Mouse (Mus musculus): ENCODE measurements around the gene Ttc30a2. TPM values are rescaled to one million over a fixed set of nuclear protein-coding genes. Genes with fewer than 3 reads are reported as not detected.
"Not testable (repeated sequence)": the region's sequence is repeated elsewhere in the genome, so short reads cannot be mapped to it uniquely, and the experiment has no call there.

The Ttc30a2 gene
- polyA plus RNA-seq, 1 experiment from 2014 or later, result 1.6 TPM

DNA sequence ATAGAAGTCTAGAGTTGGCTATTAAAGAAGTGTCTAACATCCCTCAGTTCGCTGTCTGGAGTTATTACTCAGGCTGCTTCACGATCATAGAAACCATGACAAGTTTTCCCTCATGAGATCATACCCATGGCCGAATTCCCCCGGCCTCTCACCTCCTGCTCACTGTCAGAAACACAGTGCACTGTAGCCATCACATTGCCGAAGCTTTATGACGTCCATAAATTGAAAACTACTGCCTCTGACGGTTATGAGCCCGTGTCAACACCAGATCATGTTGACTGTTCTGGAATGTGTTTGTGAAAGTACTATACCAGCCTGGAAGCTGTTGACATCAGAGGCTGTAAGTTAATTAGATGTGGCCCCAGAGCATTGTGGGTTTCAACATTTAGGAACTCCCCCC is 27.3 kb downstream of the Ttc30a2 start:
- no peak overlapping the region for H3K27ac ChIP-seq
- WGBS, result 90% methylated on average over 8 of the region's 8 CpGs
- H3K4me2 ChIP-seq (replicated peaks), result no peak overlapping the region
- H3K4me3 ChIP-seq (replicated peaks), result no peak overlapping the region
- no peak for ATAC-seq
- H3K4me1 ChIP-seq (replicated peaks), result no peaks in the 10 kb centered on the region
- H3K27me3 ChIP-seq, result no peaks in the 10 kb centered on the region
- H3K9ac ChIP-seq (replicated peaks), result no peak overlapping the region
- H3K9me3 ChIP-seq, result no peaks in the 10 kb centered on the region
- H3K36me3 ChIP-seq, result no peaks in the 10 kb centered on the region

DNA sequence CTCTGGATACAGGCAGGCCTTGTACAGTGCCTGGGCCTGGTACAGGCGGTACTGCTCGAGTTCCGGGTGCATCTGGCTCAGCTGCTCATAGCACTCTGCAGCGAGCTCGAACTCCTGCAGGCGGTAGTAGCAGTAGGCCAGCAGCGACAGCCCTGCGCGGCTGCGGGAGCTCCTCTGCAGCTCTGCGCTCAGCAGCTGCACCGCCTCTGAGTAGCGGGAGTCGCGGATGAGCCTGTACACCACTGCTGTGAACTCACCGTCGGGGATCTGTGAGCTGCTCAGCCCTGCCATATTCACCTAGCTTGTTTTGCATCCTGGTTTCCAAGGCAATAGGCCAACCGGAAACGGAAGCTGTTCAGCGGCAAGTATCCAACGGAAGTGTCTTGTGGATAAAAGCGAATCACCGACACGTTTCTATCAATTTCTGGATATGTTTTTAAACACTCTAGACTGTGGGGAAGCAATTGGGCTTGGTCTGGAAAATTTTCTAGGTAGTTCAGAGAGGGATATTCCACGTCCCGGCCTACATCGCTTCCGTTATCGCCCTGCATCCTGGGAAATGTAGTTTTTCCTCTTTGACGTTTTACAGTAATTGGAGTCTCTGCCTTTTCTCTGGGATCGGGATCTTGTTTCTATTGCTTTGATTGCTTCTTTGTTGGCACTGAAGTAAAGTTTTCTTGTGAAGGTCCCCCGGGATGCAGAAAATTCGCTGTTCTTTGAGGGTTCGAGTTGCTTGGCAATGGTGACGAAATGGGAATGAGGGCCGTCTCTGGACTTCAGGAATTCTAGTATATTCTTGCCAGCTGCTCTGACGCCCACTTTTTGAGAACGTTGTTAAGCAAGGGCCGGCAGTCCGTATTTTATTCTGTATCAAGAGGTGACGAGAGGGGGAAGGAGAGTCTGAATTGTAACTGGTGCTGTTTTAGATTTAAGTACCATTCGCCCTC is 39.6 kb downstream of the Ttc30a2 start, which contains the start of gene Ttc30b:
TSS of gene Ttc30b (minus strand) at position 469 of the 947 bp plus-strand sequence.
- peak within 1 kb of the TSS; percentile 82 for H3K27ac ChIP-seq
- 5% methylated on average over 42 of the region's 42 CpGs for WGBS
- peaks cover 8% of the 10 kb centered on the region for H3K4me1 ChIP-seq (replicated peaks)
- H3K4me3 ChIP-seq (replicated peaks), result peak within 1 kb of the TSS; percentile 55
- peaks cover 7% of the 10 kb centered on the region; the same call in 1 of the 2 replicates for H3K27me3 ChIP-seq
- H3K9me3 ChIP-seq, result no peaks in the 10 kb centered on the region
- H3K4me2 ChIP-seq (replicated peaks), result peak within 1 kb of the TSS; percentile 58
- no peaks in the 10 kb centered on the region for H3K36me3 ChIP-seq
- ATAC-seq, result peak; percentile 95
- H3K9ac ChIP-seq (replicated peaks), result peak within 1 kb of the TSS; percentile 64

DNA sequence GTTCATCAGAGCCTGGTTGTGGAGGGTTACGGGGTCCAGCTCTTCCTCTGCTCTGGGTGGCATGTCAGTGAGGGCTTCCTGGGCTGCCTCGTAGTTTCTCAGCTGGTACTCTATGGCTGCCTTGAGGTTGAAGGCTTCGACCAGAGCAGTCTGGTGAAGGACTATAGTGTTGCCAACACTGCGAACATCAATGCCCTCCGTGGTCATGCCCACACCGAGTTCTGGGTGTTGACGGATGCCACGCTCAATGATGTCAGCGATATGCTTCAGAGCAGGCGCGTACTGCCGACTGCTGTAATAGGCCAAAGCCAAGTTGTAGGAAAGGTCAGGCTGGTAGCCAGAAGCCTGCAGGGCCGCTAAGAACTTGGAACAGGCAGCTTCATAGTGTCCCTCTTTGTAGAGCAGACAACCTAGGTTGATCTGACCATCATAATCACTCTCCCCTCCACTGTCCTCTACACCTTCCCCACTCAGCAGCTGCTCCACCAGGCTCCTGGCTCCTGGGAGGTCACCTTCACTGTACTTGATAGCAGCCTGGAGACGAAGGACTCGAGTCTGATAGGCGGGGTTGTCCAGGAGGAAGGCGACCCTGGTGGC is 40.4 kb downstream of the Ttc30a2 start:
- not testable (repeated sequence) for H3K27me3 ChIP-seq; H3K4me1 ChIP-seq (replicated peaks); H3K27ac ChIP-seq; H3K9me3 ChIP-seq; H3K36me3 ChIP-seq
- 71% methylated on average over 17 of the region's 17 CpGs for WGBS
- peak; percentile 67 for ATAC-seq
- H3K4me3 ChIP-seq (replicated peaks), result peak overlapping the region; percentile 55
- peak overlapping the region; percentile 64 for H3K9ac ChIP-seq (replicated peaks)
- peak overlapping the region; percentile 58 for H3K4me2 ChIP-seq (replicated peaks)

DNA sequence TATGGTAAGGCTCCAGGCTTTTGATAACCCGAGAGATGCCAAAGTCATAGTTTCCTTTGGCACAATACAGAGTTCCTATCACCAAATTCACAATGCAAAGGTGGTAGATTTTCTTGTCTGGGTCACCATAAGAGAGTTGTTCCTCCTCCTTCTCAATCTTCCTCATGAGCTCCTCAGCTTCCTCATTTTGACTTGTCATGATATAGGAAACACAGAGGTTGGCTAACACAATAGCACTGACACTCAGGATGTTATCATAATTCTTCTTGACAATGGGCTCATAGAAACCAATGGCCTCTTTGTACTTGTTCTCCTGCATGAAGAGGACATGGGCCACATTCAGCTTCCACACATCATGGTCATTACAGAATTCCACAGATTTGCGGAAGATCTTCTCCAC is 41.3 kb downstream of the Ttc30a2 start:
- not testable (repeated sequence) for H3K4me1 ChIP-seq (replicated peaks); H3K9me3 ChIP-seq; ATAC-seq; H3K27me3 ChIP-seq; H3K9ac ChIP-seq (replicated peaks); H3K27ac ChIP-seq; H3K4me3 ChIP-seq (replicated peaks); H3K36me3 ChIP-seq; H3K4me2 ChIP-seq (replicated peaks)
- 90% methylated on average over 2 of the region's 2 CpGs for WGBS

DNA sequence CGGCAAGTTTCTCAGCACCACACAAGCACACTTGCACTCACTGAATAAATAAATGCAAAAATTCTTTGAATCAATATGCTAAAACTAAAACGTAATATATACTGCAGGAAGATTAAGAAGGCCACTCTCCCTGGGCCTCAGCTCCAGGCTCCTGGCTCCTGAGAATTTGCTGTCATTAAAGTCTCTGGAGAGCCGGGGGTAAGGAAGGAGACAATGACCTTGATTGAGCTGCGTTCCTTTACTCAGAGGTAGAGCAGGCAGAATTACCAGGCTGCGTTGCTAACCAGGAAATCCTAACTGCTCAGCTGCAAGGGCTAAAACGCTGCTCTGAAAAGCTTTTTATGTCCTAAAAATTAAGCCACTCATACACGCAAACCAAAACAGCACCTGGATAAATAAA is 44.4 kb downstream of the Ttc30a2 start:
- H3K36me3 ChIP-seq, result peaks cover 11% of the 10 kb centered on the region; the same call in 1 of the 2 replicates
- no peak overlapping the region for H3K4me2 ChIP-seq (replicated peaks)
- no peak overlapping the region for H3K9ac ChIP-seq (replicated peaks)
- no peak for ATAC-seq
- no peak overlapping the region for H3K4me3 ChIP-seq (replicated peaks)
- H3K4me1 ChIP-seq (replicated peaks), result peaks cover 4% of the 10 kb centered on the region
- H3K27me3 ChIP-seq, result no peaks in the 10 kb centered on the region
- 55% methylated on average over 7 of the region's 7 CpGs for WGBS
- H3K9me3 ChIP-seq, result no peaks in the 10 kb centered on the region
- no peak overlapping the region for H3K27ac ChIP-seq

DNA sequence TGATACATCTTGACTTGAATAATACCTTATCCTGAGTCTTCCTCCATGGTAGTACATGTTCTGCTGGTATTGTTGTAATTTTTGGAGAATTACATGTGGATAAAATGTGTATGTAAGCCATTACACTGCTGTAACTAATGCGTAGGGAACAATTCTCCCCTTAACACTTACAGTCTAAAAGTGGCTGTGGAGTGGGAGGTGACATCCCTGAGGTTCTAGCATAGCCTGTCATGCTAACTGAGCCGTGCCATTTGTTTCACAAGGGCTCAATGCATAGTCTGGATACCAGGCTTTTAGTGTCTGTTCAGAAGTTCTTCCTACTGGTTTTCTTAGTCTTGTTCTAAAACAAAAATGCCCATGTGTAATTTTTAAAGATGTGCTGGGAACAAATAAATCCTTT is 47.0 kb downstream of the Ttc30a2 start:
- H3K4me1 ChIP-seq (replicated peaks), result no peaks in the 10 kb centered on the region
- WGBS, result 88% methylated on average over 2 of the region's 2 CpGs
- no peaks in the 10 kb centered on the region for H3K27me3 ChIP-seq
- no peaks in the 10 kb centered on the region for H3K9me3 ChIP-seq
- H3K36me3 ChIP-seq, result peaks cover 11% of the 10 kb centered on the region; the same call in 1 of the 2 replicates
- H3K27ac ChIP-seq, result no peak overlapping the region
- no peak overlapping the region for H3K4me2 ChIP-seq (replicated peaks)
- ATAC-seq, result no peak
- no peak overlapping the region for H3K4me3 ChIP-seq (replicated peaks)
- no peak overlapping the region for H3K9ac ChIP-seq (replicated peaks)

DNA sequence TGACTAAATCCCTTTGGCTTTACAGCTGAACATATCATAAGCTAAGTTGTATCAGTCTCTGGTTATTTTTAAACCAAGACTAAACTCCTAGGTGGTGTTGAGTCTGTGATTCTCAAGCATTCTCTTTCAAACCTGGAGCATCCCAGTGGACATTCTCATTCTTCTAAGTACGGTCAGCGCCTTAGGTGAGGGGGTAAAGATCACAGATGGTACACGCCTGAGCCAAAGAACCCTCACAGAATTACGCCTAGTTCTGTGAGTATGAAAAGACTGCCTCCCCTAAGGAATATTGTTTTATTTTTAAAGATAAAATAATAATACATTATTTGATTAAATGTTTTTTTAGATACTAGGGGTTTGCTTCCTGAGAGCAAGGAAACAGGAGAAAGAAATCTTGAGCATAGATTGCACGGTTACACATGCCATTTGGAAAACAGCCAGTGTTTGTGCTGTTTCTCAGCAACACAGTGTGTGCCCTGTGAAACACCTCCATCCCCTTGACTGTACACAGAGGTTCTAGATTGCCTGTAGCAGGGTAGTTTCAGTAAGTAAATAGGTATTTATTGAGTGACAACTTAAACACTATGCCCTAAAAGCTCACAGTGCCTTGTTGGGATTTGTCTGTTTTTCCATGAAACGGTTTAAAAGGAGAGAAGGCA is 48.1 kb downstream of the Ttc30a2 start:
- Histone ChIP-seq H3K36me3 (peaks cover 11% of the 10 kb centered on the region; the same call in 1 of the 2 replicates), H3K27ac (no peak overlapping the region), H3K27me3 (no peaks in the 10 kb centered on the region), H3K9ac (replicated peaks) (no peak overlapping the region), H3K4me1 (replicated peaks) (no peaks in the 10 kb centered on the region), H3K4me3 (replicated peaks) (no peak overlapping the region), H3K9me3 (no peaks in the 10 kb centered on the region), H3K4me2 (replicated peaks) (no peak overlapping the region)
- ATAC-seq, result no peak
- WGBS, result 93% methylated on average over 6 of the region's 6 CpGs

DNA sequence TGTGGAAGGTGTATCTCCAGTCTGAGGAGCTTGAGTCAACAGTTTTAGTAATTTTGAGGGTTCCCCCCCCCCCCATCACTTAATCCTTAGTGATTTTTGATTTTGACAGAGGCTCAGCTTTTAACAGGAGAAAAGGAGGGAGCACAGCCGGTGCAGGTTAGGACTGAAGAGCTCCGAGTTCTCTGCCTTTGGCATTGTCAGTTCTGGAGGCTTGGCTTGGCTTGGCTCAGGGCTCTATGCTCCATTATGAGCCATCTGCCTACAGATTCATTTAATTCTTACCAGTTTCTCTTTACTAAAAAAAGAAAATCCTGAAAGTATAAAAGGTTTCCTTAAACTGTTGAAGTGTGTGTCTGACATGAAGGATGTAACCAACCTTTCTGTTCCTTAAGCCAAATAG is 48.8 kb downstream of the Ttc30a2 start:
- no peak for ATAC-seq

DNA sequence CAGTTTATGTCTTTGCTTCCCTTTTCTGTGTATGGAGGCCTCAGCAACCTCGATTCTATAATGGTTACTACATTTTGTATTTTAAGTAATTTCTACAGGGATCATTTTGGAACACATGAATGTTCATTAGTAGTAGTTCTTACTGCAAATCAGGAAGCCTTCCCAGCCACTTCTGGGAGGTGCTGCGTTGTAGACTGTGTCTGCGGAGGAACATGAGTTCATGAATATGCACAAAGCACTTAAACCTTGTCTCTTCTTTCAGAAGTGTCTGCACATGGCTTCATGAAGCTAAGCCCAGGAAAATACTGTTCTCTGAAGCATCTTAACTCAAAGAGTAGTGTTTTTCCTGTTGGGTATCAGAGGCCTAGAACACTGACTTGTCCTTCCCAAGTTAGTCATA is 50.0 kb downstream of the Ttc30a2 start:
- no peak for ATAC-seq
- Histone ChIP-seq H3K9ac (replicated peaks) (no peak overlapping the region), H3K4me3 (replicated peaks) (no peak overlapping the region), H3K27ac (no peak overlapping the region), H3K9me3 (no peaks in the 10 kb centered on the region), H3K4me2 (replicated peaks) (no peak overlapping the region), H3K4me1 (replicated peaks) (peaks cover 5% of the 10 kb centered on the region; the same call in 1 of the 2 replicates), H3K27me3 (no peaks in the 10 kb centered on the region), H3K36me3 (peaks cover 11% of the 10 kb centered on the region; the same call in 1 of the 2 replicates)
- WGBS, result 89% methylated on average over 3 of the region's 3 CpGs

More for the DNA sequence above, 48.8 kb downstream of the Ttc30a2 start:
- Histone ChIP-seq H3K36me3 (peaks cover 11% of the 10 kb centered on the region; the same call in 1 of the 2 replicates), H3K4me1 (replicated peaks) (0 out of 2 replicates have a peak, but pooled peaks cover under 1% of the 10 kb centered on the region), H3K9ac (replicated peaks) (no peak overlapping the region), H3K4me2 (replicated peaks) (no peak overlapping the region), H3K27me3 (no peaks in the 10 kb centered on the region), H3K9me3 (no peaks in the 10 kb centered on the region), H3K27ac (no peak overlapping the region), H3K4me3 (replicated peaks) (no peak overlapping the region)
- 87% methylated on average over 2 of the region's 2 CpGs for WGBS

DNA sequence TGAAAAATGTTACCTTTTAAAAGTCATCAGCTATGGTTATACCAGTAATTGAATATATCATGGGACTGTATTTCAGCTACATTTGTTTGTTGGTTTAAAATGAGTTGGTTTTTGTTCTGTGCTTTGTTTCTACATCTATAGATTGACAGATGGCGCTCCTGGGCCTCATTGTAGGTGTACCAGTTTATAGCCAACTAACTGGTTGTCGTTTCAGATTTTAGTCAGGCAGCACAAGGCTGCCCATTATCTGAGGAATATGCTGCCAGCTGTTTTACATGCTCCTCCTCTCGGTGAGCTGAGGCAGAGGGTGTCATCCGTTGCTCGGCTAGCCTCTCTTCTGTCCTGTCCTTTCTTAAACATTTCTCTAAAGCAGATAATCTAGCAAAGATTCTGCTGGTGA is 51.9 kb downstream of the Ttc30a2 start:
- H3K4me2 ChIP-seq (replicated peaks), result no peak overlapping the region
- 0 out of 2 replicates have a peak, but pooled peaks cover 4% of the 10 kb centered on the region for H3K36me3 ChIP-seq
- H3K27ac ChIP-seq, result no peak overlapping the region
- WGBS, result 85% methylated on average over 5 of the region's 5 CpGs
- H3K4me3 ChIP-seq (replicated peaks), result no peak overlapping the region
- H3K9me3 ChIP-seq, result no peaks in the 10 kb centered on the region
- ATAC-seq, result no peak
- no peak overlapping the region for H3K9ac ChIP-seq (replicated peaks)
- H3K27me3 ChIP-seq, result no peaks in the 10 kb centered on the region
- H3K4me1 ChIP-seq (replicated peaks), result peaks cover 5% of the 10 kb centered on the region; the same call in 1 of the 2 replicates

Data from midbrain, embryonic 13.5 days (tissue).